Mouse (Mus musculus) myocyte (in vitro differentiated cells): ENCODE measurements around the gene Rnf149. TPM values are rescaled to one million over a fixed set of nuclear protein-coding genes. Genes with fewer than 3 reads are reported as not detected.

ENCODE experiments used
- H3K27me3 ChIP-seq: one replicate; pipeline ENCODE4 v1.6.1; 2011; ENCODE audit not compliant: control insufficient read depth, insufficient read depth, insufficient read length
- H3K36me3 ChIP-seq: one replicate; pipeline ENCODE4 v1.6.1; 2011; ENCODE audit not compliant: control insufficient read depth, insufficient read depth
- H3K4me2 ChIP-seq: one replicate; pipeline ENCODE4 v1.6.1; 2011; ENCODE audit warnings: low read depth, control low read depth
- H3K4me3 ChIP-seq: one replicate; pipeline ENCODE4 v1.5.1; 2011; ENCODE audit warnings: mild to moderate bottlenecking, control low read depth, moderate library complexity
- H3K79me2 ChIP-seq: one replicate; pipeline ENCODE4 v1.6.1; 2011; ENCODE audit not compliant: control insufficient read depth, insufficient read depth
- H3ac ChIP-seq: one replicate; pipeline ENCODE4 v1.6.1; 2011; ENCODE audit not compliant: control insufficient read depth, insufficient read length
- CEBPB ChIP-seq: IDR thresholded peaks from 2 replicates; pipeline ENCODE4 v1.6.1; 2011; ENCODE audit warnings: mild to moderate bottlenecking, moderate library complexity; ENCODE audit not compliant: poor library complexity, insufficient read depth, severe bottlenecking
- E2F4 ChIP-seq: IDR thresholded peaks from one replicate; pipeline ENCODE4 v1.6.1; 2011; ENCODE audit warnings: mild to moderate bottlenecking, control low read depth, moderate library complexity; ENCODE audit not compliant: insufficient read depth
- MAX ChIP-seq: IDR thresholded peaks from one replicate; pipeline ENCODE4 v1.6.1; 2011; ENCODE audit warnings: low read depth, mild to moderate bottlenecking, control low read depth
- MYOD1 ChIP-seq, 3 experiments: IDR thresholded peaks; one replicate each; pipeline ENCODE4 v1.6.1; 2011; ENCODE audit warnings: control low read depth in 2 of 3, low read depth in 2 of 3, mild to moderate bottlenecking in 2 of 3, moderate library complexity in 1 of 3; ENCODE audit not compliant: insufficient read length in 2 of 3, control insufficient read depth in 1 of 3
- MYOG ChIP-seq, 3 experiments: IDR thresholded peaks; one replicate each; pipeline ENCODE4 v1.6.1; 2011; ENCODE audit warnings: control low read depth in 2 of 3, low read depth in 2 of 3, mild to moderate bottlenecking in 2 of 3; ENCODE audit not compliant: insufficient read length in 2 of 3, control insufficient read depth in 1 of 3, insufficient read depth in 1 of 3
- POLR2A ChIP-seq: IDR thresholded peaks from one replicate; pipeline ENCODE4 v1.6.1; 2011; ENCODE audit warnings: low read depth, mild to moderate bottlenecking, control low read depth, moderate library complexity; ENCODE audit not compliant: insufficient read length
- POLR2AphosphoS2 ChIP-seq: IDR thresholded peaks from one replicate; pipeline ENCODE4 v1.6.1; 2011; ENCODE audit warnings: low read depth, control low read depth; ENCODE audit not compliant: insufficient read length
- REST ChIP-seq: IDR thresholded peaks from one replicate; pipeline ENCODE4 v1.6.1; 2011; ENCODE audit warnings: mild to moderate bottlenecking, control low read depth, moderate library complexity; ENCODE audit not compliant: insufficient read depth, insufficient read length
- SRF ChIP-seq: IDR thresholded peaks from one replicate; pipeline ENCODE4 v1.6.1; 2011; ENCODE audit warnings: low read depth; ENCODE audit not compliant: control insufficient read depth, insufficient read length
- TCF12 ChIP-seq: IDR thresholded peaks from one replicate; pipeline ENCODE4 v1.6.1; 2011; ENCODE audit warnings: mild to moderate bottlenecking, control low read depth; ENCODE audit not compliant: poor library complexity, insufficient read depth, severe bottlenecking
- TCF3 ChIP-seq: IDR thresholded peaks from one replicate; pipeline ENCODE4 v1.6.1; 2011; ENCODE audit warnings: low read depth, control low read depth; ENCODE audit not compliant: insufficient read length
- USF1 ChIP-seq: IDR thresholded peaks from one replicate; pipeline ENCODE4 v1.6.1; 2011; ENCODE audit warnings: low read depth, mild to moderate bottlenecking, control low read depth, moderate library complexity
- polyA plus RNA-seq: library from polyadenylated mRNA; unstranded; fragments of >200 nt; fragmentation: generic; extraction: Trizol; gene quantifications from one replicate; pipeline ENCODE4 v1.2.1, GENCODE M21; 2012; ENCODE audit warnings: missing spikeins

The Rnf149 gene
- polyA plus RNA-seq, result 17.9 TPM

DNA sequence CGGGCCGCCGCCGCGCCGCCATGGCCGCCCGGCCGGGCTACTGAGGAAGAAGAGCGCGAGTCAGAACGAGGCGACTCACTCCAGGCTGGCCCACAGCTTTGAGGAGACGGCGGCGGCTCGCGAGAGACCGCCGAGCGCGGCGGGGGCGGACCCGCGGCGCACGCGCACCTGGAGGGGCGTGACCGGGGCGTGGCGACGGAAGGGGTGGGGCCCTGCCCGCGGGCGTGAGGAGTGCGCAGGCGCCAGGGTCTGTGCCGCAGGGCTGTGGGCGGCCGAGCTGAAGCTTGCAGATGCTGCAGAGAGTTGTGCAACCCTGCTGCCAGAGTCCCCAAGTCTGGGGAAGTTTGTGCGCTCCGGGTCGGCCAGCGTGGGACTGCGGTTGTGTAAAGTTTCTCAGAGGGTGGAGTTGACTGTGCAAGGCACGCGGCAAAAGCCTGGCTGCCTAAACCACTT is at the start of gene Rnf149:
Gene Rnf149, minus strand, starts transcription at position 153 of the 453 bp plus-strand sequence.
- TF ChIP-seq POLR2A (peak; percentile 93), TCF3 (no peak), E2F4 (no peak), REST (no peak), POLR2AphosphoS2 (peak; percentile 81), MAX (no peak), USF1 (no peak), MYOD1 (IDR thresholded peaks at IDR 0.05; ENCODE audit: control insufficient read depth in 1 of 3, insufficient read length in 2 of 3, low read depth in 2 of 3) (peak in 1 of 3 experiments; percentile 66), MYOG (IDR thresholded peaks at IDR 0.05; ENCODE audit: control insufficient read depth in 1 of 3, insufficient read depth in 1 of 3, insufficient read length in 2 of 3, low read depth in 2 of 3) (peak in 1 of 3 experiments; percentile 52), TCF12 (no peak), CEBPB (peak; percentile 94), SRF (peak; percentile 13)
- Histone ChIP-seq H3K4me2 (peak within 1 kb of the TSS; percentile 80), H3K4me3 (peak within 1 kb of the TSS; percentile 78), H3K27me3 (peaks cover 5% of the 10 kb centered on the region), H3K36me3 (no peaks in the 10 kb centered on the region), H3ac (peak within 1 kb of the TSS; percentile 92), H3K79me2 (peaks cover 40% of the 10 kb centered on the region)

DNA sequence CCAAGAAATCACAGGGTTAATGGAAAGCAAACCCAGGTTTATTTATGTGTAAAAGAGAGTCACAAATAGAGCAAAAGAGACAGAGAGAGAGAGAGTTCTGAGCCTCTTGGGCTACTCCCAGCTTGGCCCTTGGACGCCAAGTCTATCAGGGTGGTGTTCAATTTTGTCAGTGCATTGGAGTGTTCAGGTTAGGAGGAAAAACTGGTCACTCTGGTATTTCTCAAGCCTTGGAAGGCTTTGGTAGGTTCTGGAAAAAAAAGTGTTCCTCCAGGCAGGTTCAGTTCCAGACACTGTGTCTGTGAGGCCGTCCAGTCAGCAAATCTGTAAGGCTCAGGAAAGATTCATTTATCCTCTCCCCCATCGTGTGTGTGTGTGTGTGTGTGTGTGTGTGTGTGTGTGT is 48.3 kb upstream of the Rnf149 start:
- no peak overlapping the region for H3K4me3 ChIP-seq
- H3K4me2 ChIP-seq, result no peak overlapping the region
- no peaks in the 10 kb centered on the region for H3K36me3 ChIP-seq
- H3K79me2 ChIP-seq, result no peaks in the 10 kb centered on the region
- no peaks in the 10 kb centered on the region for H3K27me3 ChIP-seq
- H3ac ChIP-seq, result no peak overlapping the region
- TF ChIP-seq MYOG (IDR thresholded peaks at IDR 0.05; ENCODE audit: control insufficient read depth in 1 of 3, insufficient read depth in 1 of 3, insufficient read length in 2 of 3, low read depth in 2 of 3) (no peak), POLR2A (no peak), MYOD1 (IDR thresholded peaks at IDR 0.05; ENCODE audit: control insufficient read depth in 1 of 3, insufficient read length in 2 of 3, low read depth in 2 of 3) (no peak), POLR2AphosphoS2 (no peak), E2F4 (no peak), MAX (no peak), CEBPB (no peak), REST (no peak)

DNA sequence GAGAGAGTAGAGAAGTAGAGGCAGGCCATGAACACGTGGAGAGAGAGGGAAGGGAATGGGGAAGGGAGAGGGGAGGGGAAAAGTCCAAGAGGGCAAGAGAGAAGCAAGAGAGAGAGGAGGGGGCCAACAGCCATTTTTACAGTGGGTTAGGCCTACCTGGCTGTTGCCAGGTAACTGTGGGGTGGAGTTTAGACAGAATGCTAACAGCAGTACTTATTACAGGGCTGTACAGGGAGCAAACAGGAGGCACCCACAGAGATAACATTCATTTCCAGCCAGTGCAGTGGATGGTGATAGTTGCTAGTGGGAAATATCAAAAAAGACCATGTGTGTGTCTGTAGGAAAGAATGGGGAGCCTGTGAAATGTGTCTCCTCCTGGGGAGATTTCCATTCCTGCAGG is 46.5 kb upstream of the Rnf149 start:
- no peak for TF ChIP-seq TCF12
- TF ChIP-seq POLR2A, result no peak
- no peak for TF ChIP-seq REST
- TF ChIP-seq CEBPB, result no peak
- no peak for TF ChIP-seq POLR2AphosphoS2
- no peak for TF ChIP-seq SRF
- TF ChIP-seq E2F4, result no peak
- TF ChIP-seq MYOG (IDR thresholded peaks at IDR 0.05; ENCODE audit: control insufficient read depth in 1 of 3, insufficient read depth in 1 of 3, insufficient read length in 2 of 3, low read depth in 2 of 3), result no peak
- no peak for TF ChIP-seq USF1
- no peak for TF ChIP-seq MAX
- TF ChIP-seq TCF3, result no peak
- no peak for TF ChIP-seq MYOD1 (IDR thresholded peaks at IDR 0.05; ENCODE audit: control insufficient read depth in 1 of 3, insufficient read length in 2 of 3, low read depth in 2 of 3)
- Histone ChIP-seq H3K4me2 (no peak overlapping the region), H3K4me3 (no peak overlapping the region), H3K36me3 (no peaks in the 10 kb centered on the region), H3K79me2 (no peaks in the 10 kb centered on the region), H3K27me3 (no peaks in the 10 kb centered on the region), H3ac (no peak overlapping the region)

DNA sequence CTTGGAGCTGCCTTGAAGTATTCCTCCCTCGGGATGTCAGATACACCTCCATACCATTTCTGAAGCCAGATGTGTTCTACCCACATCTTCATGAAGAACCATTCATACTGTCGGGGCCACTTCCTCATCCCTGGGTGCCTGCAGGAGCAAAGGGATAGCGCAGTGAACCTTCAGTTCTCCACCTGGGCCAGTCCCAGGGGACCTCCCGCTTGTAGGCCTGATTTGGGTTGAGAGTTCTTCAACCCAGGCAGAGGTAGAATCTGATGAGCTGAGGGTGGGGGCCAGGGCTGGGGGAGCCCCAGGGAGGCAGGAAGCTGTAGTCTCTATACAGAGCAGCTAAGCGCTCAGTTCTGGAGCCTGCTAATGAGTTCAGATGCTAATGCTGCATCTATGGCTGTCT is 45.9 kb upstream of the Rnf149 start:
- no peaks in the 10 kb centered on the region for H3K27me3 ChIP-seq
- H3ac ChIP-seq, result no peak overlapping the region
- H3K36me3 ChIP-seq, result no peaks in the 10 kb centered on the region
- H3K79me2 ChIP-seq, result no peaks in the 10 kb centered on the region
- H3K4me3 ChIP-seq, result no peak overlapping the region
- TF ChIP-seq POLR2AphosphoS2, result no peak
- no peak for TF ChIP-seq MYOG (IDR thresholded peaks at IDR 0.05; ENCODE audit: control insufficient read depth in 1 of 3, insufficient read depth in 1 of 3, insufficient read length in 2 of 3, low read depth in 2 of 3)
- no peak for TF ChIP-seq TCF12
- no peak overlapping the region for H3K4me2 ChIP-seq

DNA sequence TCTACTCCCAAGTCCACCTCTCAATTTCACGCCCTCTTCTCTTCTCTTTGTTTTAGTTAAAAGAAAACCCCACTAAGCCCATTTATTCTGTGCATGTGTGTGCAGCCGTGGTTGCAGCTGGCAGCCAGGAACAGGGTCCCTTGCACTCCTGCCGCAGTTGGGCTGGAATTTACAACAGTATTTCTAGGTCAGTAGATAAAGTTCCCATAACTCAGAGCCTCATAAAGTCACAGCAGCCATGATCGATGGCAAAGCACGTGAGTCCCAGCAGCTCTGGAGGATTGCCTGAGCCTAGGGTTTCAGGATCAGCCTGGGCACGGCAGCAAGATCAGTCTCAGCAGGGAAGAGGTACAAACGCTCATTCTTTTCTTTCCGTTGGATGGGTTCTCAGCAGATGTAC is 41.3 kb upstream of the Rnf149 start:
- no peak overlapping the region for H3K4me2 ChIP-seq
- H3K79me2 ChIP-seq, result no peaks in the 10 kb centered on the region
- TF ChIP-seq MYOG (IDR thresholded peaks at IDR 0.05; ENCODE audit: control insufficient read depth in 1 of 3, insufficient read depth in 1 of 3, insufficient read length in 2 of 3, low read depth in 2 of 3), result no peak
- no peak for TF ChIP-seq TCF12
- no peak for TF ChIP-seq MAX
- no peak for TF ChIP-seq E2F4
- no peak for TF ChIP-seq USF1
- no peak for TF ChIP-seq POLR2A
- no peak for TF ChIP-seq POLR2AphosphoS2
- no peak for TF ChIP-seq TCF3
- TF ChIP-seq MYOD1 (IDR thresholded peaks at IDR 0.05; ENCODE audit: control insufficient read depth in 1 of 3, insufficient read length in 2 of 3, low read depth in 2 of 3), result no peak
- TF ChIP-seq CEBPB, result no peak
- no peak for TF ChIP-seq SRF
- no peak for TF ChIP-seq REST
- no peaks in the 10 kb centered on the region for H3K36me3 ChIP-seq
- no peak overlapping the region for H3ac ChIP-seq
- H3K4me3 ChIP-seq, result no peak overlapping the region
- H3K27me3 ChIP-seq, result no peaks in the 10 kb centered on the region
